Mouse (Mus musculus) neural tube, embryonic 12.5 days (tissue): ENCODE measurements around the gene 6430571L13Rik. TPM values are rescaled to one million over a fixed set of nuclear protein-coding genes. Genes with fewer than 3 reads are reported as not detected.

Experiments used
- ATAC-seq: fragments of 200-750 bp; cut with Nextera tagmentation; 2 replicates; pipeline ENCODE4 v1.8.0; 2017; ENCODE audit warnings: low read depth, mild to moderate bottlenecking, moderate TSS enrichment, moderate library complexity; ENCODE audit not compliant: low FRiP score
- H3K27ac ChIP-seq: fragments of 300-500 bp; sonication (generic); 2 replicates; pipeline ENCODE4 v1.5.1; 2016
- H3K27me3 ChIP-seq: fragments of 300-500 bp; sonication (generic); replicated peaks from 2 replicates; pipeline ENCODE4 v1.6.1; 2016; ENCODE audit warnings: mild to moderate bottlenecking
- H3K36me3 ChIP-seq: fragments of 300-500 bp; sonication (generic); 2 replicates; pipeline ENCODE4 v1.6.1; 2016; ENCODE audit warnings: mild to moderate bottlenecking
- H3K4me1 ChIP-seq: fragments of 300-500 bp; sonication (generic); 2 replicates; pipeline ENCODE4 v1.6.1; 2016
- H3K4me2 ChIP-seq: fragments of 300-500 bp; sonication (generic); replicated peaks from 2 replicates; pipeline ENCODE4 v1.6.1; 2016; ENCODE audit warnings: mild to moderate bottlenecking
- H3K4me3 ChIP-seq: fragments of 300-500 bp; sonication (generic); 2 replicates; pipeline ENCODE4 v1.5.1; 2016
- H3K9ac ChIP-seq: fragments of 300-500 bp; sonication (generic); 2 replicates; pipeline ENCODE4 v1.6.1; 2016; ENCODE audit warnings: mild to moderate bottlenecking
- H3K9me3 ChIP-seq: fragments of 300-500 bp; sonication (generic); 2 replicates; pipeline ENCODE4 v1.6.1; 2016; ENCODE audit warnings: mild to moderate bottlenecking
- WGBS: fragments of 180-500 bp; shearing (Covaris S2); methylation state at CpG from one replicate; pipeline ENCODE4 v1.1.7; 2016; 5-methylcytosine and 5-hydroxymethylcytosine counted together
- polyA plus RNA-seq: library from polyadenylated mRNA; unstranded; fragments of >200 nt; fragmentation: Nextera tagmentation; extraction: Ambion mirVana; gene quantifications from 2 replicates; pipeline ENCODE4 v1.2.1, GENCODE M21; 2016

6430571L13Rik gene
- polyA plus RNA-seq, 1 experiment from 2014 or later = 4.8 TPM

GRCm38 (mm10) chr9:107330791-107331190 is 9.6 kb upstream of the 6430571L13Rik start:
- Histone ChIP-seq H3K4me2 (no peak overlapping the region), H3K9me3 (no peaks in the 10 kb centered on the region), H3K4me3 (no peak overlapping the region), H3K4me1 (no peaks in the 10 kb centered on the region), H3K27ac (no peak overlapping the region), H3K27me3 (no peaks in the 10 kb centered on the region), H3K36me3 (peaks cover 11% of the 10 kb centered on the region; the same call in 1 of the 2 replicates), H3K9ac (no peak overlapping the region)
- WGBS = 89% methylated on average over 6 of the region's 6 CpGs
- no peak for ATAC-seq

DNA sequence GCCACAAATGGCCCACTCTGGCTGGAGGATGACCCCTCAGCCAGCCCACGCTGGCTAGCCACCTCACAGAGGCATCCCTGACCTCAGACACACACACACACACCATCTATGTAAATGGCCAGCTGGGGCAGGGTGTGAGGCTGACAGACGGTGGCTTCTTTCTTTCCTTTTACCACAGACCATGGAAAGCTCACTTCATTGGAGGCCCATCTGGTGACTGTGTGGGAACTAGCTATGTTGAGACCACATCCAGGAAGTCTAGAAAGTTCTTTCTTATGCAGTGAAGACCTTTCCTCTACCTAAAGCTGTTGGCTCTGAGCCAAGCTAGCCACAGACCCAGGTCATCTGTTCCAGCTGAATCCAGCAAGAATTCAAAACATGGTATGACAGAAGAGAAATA is 6.7 kb upstream of the 6430571L13Rik start:
- Histone ChIP-seq H3K27ac (no peak overlapping the region), H3K9me3 (no peaks in the 10 kb centered on the region), H3K36me3 (no peaks in the 10 kb centered on the region; the same call in 1 of the 2 replicates), H3K27me3 (no peaks in the 10 kb centered on the region), H3K4me2 (no peak overlapping the region), H3K4me1 (peaks cover 11% of the 10 kb centered on the region), H3K4me3 (no peak overlapping the region), H3K9ac (0 out of 2 replicates have a peak overlapping the region, but pooled peaks have one; percentile 8)
- ATAC-seq = no peak
- 56% methylated on average over 2 of the region's 2 CpGs for WGBS

- peaks cover 11% of the 10 kb centered on the region for H3K4me1 ChIP-seq
- no peaks in the 10 kb centered on the region; the same call in 1 of the 2 replicates for H3K36me3 ChIP-seq
- H3K9ac ChIP-seq = 0 out of 2 replicates have a peak overlapping the region, but pooled peaks have one; percentile 8
- ATAC-seq = no peak
- no peak overlapping the region for H3K4me2 ChIP-seq
- H3K27me3 ChIP-seq = no peaks in the 10 kb centered on the region
- H3K4me3 ChIP-seq = no peak overlapping the region
- no peaks in the 10 kb centered on the region for H3K9me3 ChIP-seq
- no peak overlapping the region for H3K27ac ChIP-seq
- 88% methylated on average over 6 of the region's 6 CpGs for WGBS
Measured at GRCm38 (mm10) chr9:107334356-107334755, 6.0 kb upstream of the 6430571L13Rik start.

DNA sequence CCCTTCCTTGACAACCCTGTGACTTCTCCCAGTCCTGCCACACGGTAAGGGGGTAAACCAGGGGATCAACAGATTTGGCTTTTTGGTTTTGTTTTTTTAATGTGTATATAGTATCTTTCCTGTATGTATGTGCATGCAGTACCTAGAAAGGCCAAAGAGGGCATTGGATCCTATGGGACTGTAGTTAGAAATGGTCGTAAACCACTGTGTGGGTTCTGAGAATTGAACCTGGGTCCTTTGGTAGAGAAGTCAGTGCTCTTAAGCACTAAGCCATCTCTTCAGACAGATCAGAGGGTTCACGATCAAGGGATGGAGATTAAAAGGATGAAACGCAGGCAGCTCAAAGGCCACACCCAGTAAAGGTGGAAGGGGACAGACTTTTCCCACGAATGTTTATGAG is 5.4 kb upstream of the 6430571L13Rik start:
- Histone ChIP-seq H3K27ac (no peak overlapping the region), H3K4me2 (no peak overlapping the region), H3K27me3 (no peaks in the 10 kb centered on the region), H3K4me1 (peaks cover 11% of the 10 kb centered on the region), H3K9ac (no peak overlapping the region), H3K36me3 (no peaks in the 10 kb centered on the region; the same call in 1 of the 2 replicates), H3K9me3 (no peaks in the 10 kb centered on the region), H3K4me3 (no peak overlapping the region)
- ATAC-seq = no peak
- WGBS = 90% methylated on average over 5 of the region's 5 CpGs

GRCm38 (mm10) chr9:107335909-107336308 is 4.5 kb upstream of the 6430571L13Rik start:
- Histone ChIP-seq H3K4me1 (peaks cover 11% of the 10 kb centered on the region), H3K9me3 (no peaks in the 10 kb centered on the region), H3K27me3 (no peaks in the 10 kb centered on the region), H3K27ac (no peak overlapping the region), H3K36me3 (no peaks in the 10 kb centered on the region; the same call in 1 of the 2 replicates), H3K4me2 (no peak overlapping the region), H3K9ac (no peak overlapping the region), H3K4me3 (no peak overlapping the region)
- no peak for ATAC-seq
- 11% methylated on average over 5 of the region's 5 CpGs for WGBS

- 88% methylated on average over 6 of the region's 6 CpGs for WGBS
- H3K9me3 ChIP-seq = no peaks in the 10 kb centered on the region
- no peak overlapping the region for H3K27ac ChIP-seq
- peaks cover 11% of the 10 kb centered on the region for H3K4me1 ChIP-seq
- no peak for ATAC-seq
- no peak overlapping the region for H3K9ac ChIP-seq
- H3K36me3 ChIP-seq = no peaks in the 10 kb centered on the region; the same call in 1 of the 2 replicates
- H3K4me2 ChIP-seq = no peak overlapping the region
- H3K27me3 ChIP-seq = no peaks in the 10 kb centered on the region
- no peak overlapping the region for H3K4me3 ChIP-seq
Measured at GRCm38 (mm10) chr9:107336386-107336785, 4.0 kb upstream of the 6430571L13Rik start.

DNA sequence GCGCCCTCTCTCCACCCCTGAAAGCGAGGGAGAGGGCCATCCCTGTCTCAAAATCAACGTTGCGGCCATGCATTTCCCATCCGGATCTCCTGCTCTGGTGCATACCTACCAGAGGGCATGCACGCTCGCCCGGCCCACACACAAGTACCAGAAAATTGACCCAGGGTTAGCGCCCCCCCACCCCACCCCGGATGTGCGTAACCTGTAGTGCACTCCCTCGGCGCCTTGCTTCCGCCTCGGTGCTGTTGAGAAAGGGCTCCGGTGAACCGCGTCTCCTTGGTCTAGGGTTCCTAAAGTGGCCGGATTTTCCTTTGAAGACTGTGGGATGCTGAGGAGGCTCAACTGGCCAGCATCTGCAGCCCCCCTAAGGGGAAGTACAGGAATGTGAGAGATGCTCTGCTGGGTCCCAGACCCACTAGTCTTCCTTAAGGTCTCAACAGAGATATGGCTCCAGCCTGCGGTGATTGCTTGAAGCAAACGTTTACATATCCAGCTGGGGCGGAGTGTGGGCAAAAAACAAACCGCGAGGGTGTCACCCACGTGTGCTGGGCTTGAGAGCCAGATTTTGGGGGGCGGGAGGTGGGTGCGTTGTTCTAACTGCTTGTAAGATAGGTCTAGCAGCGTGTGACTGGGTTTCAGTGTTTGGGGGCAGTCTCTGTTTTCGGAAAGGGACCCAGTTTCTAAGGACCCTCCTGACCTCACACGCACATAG is 2.1 kb upstream of the 6430571L13Rik start, which contains the start of gene Hemk1:
TSS of gene Hemk1 (minus strand) at position 179 of the 712 bp plus-strand sequence.
- Histone ChIP-seq H3K27me3 (no peaks in the 10 kb centered on the region; the same call in 1 of the 2 replicates), H3K4me3 (peak within 1 kb of the TSS; percentile 59), H3K9me3 (no peaks in the 10 kb centered on the region), H3K36me3 (no peaks in the 10 kb centered on the region), H3K4me1 (peaks cover 11% of the 10 kb centered on the region), H3K4me2 (peak within 1 kb of the TSS; percentile 75), H3K27ac (no peak within 1 kb of the TSS), H3K9ac (peak within 1 kb of the TSS; percentile 70)
- WGBS = 6% methylated on average over 30 of the region's 30 CpGs
- ATAC-seq = peak; percentile 62

GRCm38 (mm10) chr9:107340911-107341645 is 676 bp downstream of the 6430571L13Rik start:
- Histone ChIP-seq H3K4me2 (peak overlapping the region; percentile 80), H3K4me3 (peak overlapping the region; percentile 54), H3K27me3 (peaks cover 2% of the 10 kb centered on the region; the same call in 1 of the 2 replicates), H3K9ac (peak overlapping the region; percentile 70), H3K9me3 (no peaks in the 10 kb centered on the region), H3K4me1 (peaks cover 11% of the 10 kb centered on the region), H3K27ac (no peak overlapping the region), H3K36me3 (no peaks in the 10 kb centered on the region)
- no peak for ATAC-seq
- WGBS = 52% methylated on average over 12 of the region's 12 CpGs

- Histone ChIP-seq H3K36me3 (no peaks in the 10 kb centered on the region), H3K27me3 (peaks cover 2% of the 10 kb centered on the region; the same call in 1 of the 2 replicates), H3K4me1 (peaks cover 11% of the 10 kb centered on the region), H3K4me2 (no peak overlapping the region), H3K4me3 (no peak overlapping the region), H3K27ac (no peak overlapping the region), H3K9ac (no peak overlapping the region), H3K9me3 (no peaks in the 10 kb centered on the region)
- 90% methylated on average over 11 of the region's 11 CpGs for WGBS
- no peak for ATAC-seq
Measured at GRCm38 (mm10) chr9:107342201-107342709, 1.9 kb downstream of the 6430571L13Rik start.

GRCm38 (mm10) chr9:107343146-107343943 is 2.9 kb downstream of the 6430571L13Rik start:
- Histone ChIP-seq H3K4me3 (no peak overlapping the region), H3K9ac (no peak overlapping the region), H3K27me3 (peaks cover 2% of the 10 kb centered on the region; the same call in 1 of the 2 replicates), H3K27ac (no peak overlapping the region), H3K9me3 (no peaks in the 10 kb centered on the region), H3K4me1 (peaks cover 4% of the 10 kb centered on the region), H3K4me2 (no peak overlapping the region), H3K36me3 (no peaks in the 10 kb centered on the region)
- no peak for ATAC-seq
- WGBS = 70% methylated on average over 8 of the region's 8 CpGs

DNA sequence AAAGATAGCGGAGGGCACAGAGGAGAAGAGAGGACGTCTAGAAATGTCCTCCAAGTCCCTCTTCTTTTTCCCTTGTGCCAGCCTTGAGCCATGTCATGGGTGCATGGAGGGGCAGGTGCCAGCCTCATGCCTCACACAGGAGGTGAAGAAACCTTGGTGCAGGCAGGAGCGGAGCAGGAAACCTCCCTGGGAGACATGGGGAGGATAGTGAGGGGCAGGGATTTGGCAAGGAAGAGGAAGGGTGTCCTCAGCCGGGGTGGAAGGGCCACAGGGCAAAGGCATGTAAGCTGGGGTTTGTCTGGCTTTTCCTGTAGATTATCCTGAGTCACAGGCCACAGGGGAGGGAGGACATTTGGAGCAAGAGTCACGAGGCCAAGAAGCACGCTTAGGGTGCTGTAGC is 3.6 kb downstream of the 6430571L13Rik start:
- H3K4me3 ChIP-seq = no peak overlapping the region
- no peak for ATAC-seq
- H3K27me3 ChIP-seq = peaks cover 2% of the 10 kb centered on the region; the same call in 1 of the 2 replicates
- H3K9ac ChIP-seq = no peak overlapping the region
- WGBS = 75% methylated on average over 6 of the region's 6 CpGs
- H3K4me1 ChIP-seq = no peaks in the 10 kb centered on the region; the same call in 1 of the 2 replicates
- no peaks in the 10 kb centered on the region for H3K36me3 ChIP-seq
- H3K27ac ChIP-seq = no peak overlapping the region
- no peak overlapping the region for H3K4me2 ChIP-seq
- H3K9me3 ChIP-seq = no peaks in the 10 kb centered on the region
